Mouse (Mus musculus) kidney, postnatal 0 days (tissue): ENCODE measurements around the gene Oxsr1. TPM values are rescaled to one million over a fixed set of nuclear protein-coding genes. Genes with fewer than 3 reads are reported as not detected.
"Not testable (repeated sequence)": the region's sequence is repeated elsewhere in the genome, so short reads cannot be mapped to it uniquely, and the experiment has no call there.

Experiments
- ATAC-seq: fragments of 200-750 bp; cut with Nextera tagmentation; replicated peaks from 2 replicates; pipeline ENCODE4 v1.8.0; 2017; ENCODE audit warnings: low read depth, moderate number of reproducible peaks, moderate TSS enrichment, moderate library complexity; ENCODE audit not compliant: low FRiP score
- DNase-seq: peaks from one replicate; pipeline ENCODE4 v3.0.0-alpha.2; 2016; ENCODE audit warnings: low spot score
- H3K27ac ChIP-seq: fragments of 300-500 bp; sonication (generic); 2 replicates; pipeline ENCODE4 v1.5.1; 2014; ENCODE audit warnings: mild to moderate bottlenecking
- H3K27me3 ChIP-seq: fragments of 300-500 bp; sonication (generic); 2 replicates; pipeline ENCODE4 v1.6.1; 2014; ENCODE audit warnings: low read length, mixed read lengths; ENCODE audit not compliant: insufficient read depth
- H3K36me3 ChIP-seq: fragments of 300-500 bp; sonication (generic); 2 replicates; pipeline ENCODE4 v1.6.1; 2014; ENCODE audit warnings: low read length, mixed read lengths; ENCODE audit not compliant: insufficient read depth
- H3K4me1 ChIP-seq: fragments of 300-500 bp; sonication (generic); replicated peaks from 2 replicates; pipeline ENCODE4 v1.6.1; 2014; ENCODE audit warnings: antibody characterized with exemption, low read length, mixed read lengths; ENCODE audit not compliant: insufficient read depth
- H3K4me2 ChIP-seq: fragments of 300-500 bp; sonication (generic); 2 replicates; pipeline ENCODE4 v1.6.1; 2014; ENCODE audit warnings: mild to moderate bottlenecking, low read length, moderate library complexity, mixed read lengths
- H3K4me3 ChIP-seq: fragments of 300-500 bp; sonication (generic); replicated peaks from 2 replicates; pipeline ENCODE4 v1.5.1; 2014; ENCODE audit warnings: low read depth, low read length
- H3K9ac ChIP-seq: fragments of 300-500 bp; sonication (generic); 2 replicates; pipeline ENCODE4 v1.6.1; 2014; ENCODE audit warnings: low read depth, low read length
- H3K9me3 ChIP-seq: fragments of 300-500 bp; sonication (generic); replicated peaks from 2 replicates; pipeline ENCODE4 v1.6.1; 2016; ENCODE audit warnings: low read length, inconsistent platforms, mixed read lengths
- CTCF ChIP-seq: IDR thresholded peaks from 2 replicates; pipeline ENCODE4 v1.5.1; 2016; ENCODE audit warnings: antibody characterized with exemption, low read depth, mild to moderate bottlenecking, moderate library complexity
- WGBS: fragments of 180-500 bp; shearing (Covaris S2); extraction: QIAGEN DNeasy Blood & Tissue Kit; methylation state at CpG from one replicate; pipeline ENCODE4 v1.1.7; 2014; 5-methylcytosine and 5-hydroxymethylcytosine counted together
- polyA plus RNA-seq: library from polyadenylated mRNA; unstranded; fragments of >200 nt; fragmentation: Nextera tagmentation; extraction: Ambion mirVana; gene quantifications from 2 replicates; pipeline ENCODE4 v1.2.1, GENCODE M21; 2015

Oxsr1 gene
- 10.8 and 11.0 TPM in 2 replicates for polyA plus RNA-seq

DNA sequence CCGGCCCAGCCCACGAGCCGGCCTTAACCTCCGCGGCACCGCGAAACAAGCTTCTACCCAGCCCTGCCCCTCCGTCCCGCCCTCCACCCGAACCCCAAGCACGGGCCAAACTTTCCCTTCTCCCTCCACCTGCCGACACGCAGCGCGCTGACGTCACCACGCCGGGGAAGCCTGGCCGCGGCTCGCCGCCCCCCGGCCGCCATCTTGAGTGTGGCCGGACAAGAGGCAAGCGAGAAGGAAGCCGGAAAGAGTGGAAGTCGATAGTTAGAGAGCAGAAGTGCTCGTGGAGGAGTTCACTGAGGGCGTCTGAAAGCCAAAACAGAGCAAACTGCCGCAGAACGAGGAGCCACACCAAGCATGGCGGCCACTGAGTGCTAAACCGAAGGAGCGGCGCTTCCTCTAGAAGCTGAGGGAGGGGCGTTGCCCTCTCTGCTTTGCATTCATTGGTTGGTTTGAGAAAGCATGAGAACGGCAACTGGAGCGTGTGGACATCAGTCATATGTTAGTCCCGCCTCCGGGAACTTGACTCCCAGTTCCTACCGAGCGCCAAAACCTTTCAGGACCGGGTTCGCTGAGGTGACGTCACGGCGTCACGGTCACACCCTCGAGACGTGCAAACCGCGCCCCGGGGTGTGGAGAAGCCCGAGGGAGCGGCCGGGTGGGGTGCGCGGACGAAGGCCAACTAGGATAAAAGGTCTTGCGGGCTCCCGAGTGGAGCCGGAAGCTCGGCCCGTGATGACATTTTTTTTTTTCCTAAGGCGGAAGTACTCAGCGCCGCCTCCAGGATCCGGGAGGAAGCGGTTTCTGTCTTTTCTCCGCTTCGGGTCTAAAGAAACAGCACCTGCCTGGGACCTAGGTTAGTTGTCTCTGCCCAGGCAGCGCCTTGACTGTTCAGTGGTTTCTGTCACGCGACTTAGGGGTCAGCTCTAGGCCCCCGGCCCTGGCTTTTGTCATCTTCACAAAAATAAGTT is at the start of gene Oxsr1:
Gene Oxsr1 (minus strand): TSS at position 139 of the 971 bp plus-strand sequence.
- Histone ChIP-seq H3K4me3 (peak within 1 kb of the TSS; percentile 75), H3K9ac (peak within 1 kb of the TSS; percentile 75), H3K4me1 (no peaks in the 10 kb centered on the region; the same call in 1 of the 2 replicates), H3K27ac (peak within 1 kb of the TSS; percentile 92), H3K36me3 (no peaks in the 10 kb centered on the region), H3K4me2 (peak within 1 kb of the TSS; percentile 85), H3K9me3 (no peaks in the 10 kb centered on the region), H3K27me3 (no peaks in the 10 kb centered on the region)
- WGBS, result under 1% methylated on average over 75 of the region's 76 CpGs
- peak; percentile 65 for TF ChIP-seq CTCF
- peak; percentile 95 for ATAC-seq
- peak; percentile 99 for DNase-seq

DNA sequence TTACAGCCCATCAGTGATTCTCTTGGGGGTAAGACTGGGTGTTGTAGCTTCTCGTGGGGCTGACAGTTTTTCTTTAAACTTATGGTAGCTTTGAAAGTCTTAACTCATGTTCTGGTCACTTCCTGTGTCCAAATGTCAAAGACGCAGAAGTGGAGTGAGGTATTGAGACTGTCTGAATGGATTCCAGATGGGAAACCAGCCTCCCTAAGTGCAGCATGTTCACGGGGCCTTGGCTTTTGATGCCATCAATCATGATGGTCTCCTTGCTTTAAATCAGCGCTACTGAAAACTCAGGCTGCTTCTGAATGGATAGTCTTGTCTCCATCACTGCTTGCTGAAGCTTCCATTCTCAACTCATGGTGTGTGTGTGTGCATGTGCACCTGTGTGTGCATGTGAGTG is 49.0 kb upstream of the Oxsr1 start:
- DNase-seq (no peak), ATAC-seq (no peak)
- Histone ChIP-seq H3K27ac (no peak overlapping the region), H3K9me3 (no peaks in the 10 kb centered on the region), H3K36me3 (0 out of 2 replicates have a peak, but pooled peaks cover 14% of the 10 kb centered on the region), H3K4me2 (no peak overlapping the region), H3K4me3 (no peak overlapping the region), H3K4me1 (no peaks in the 10 kb centered on the region), H3K27me3 (no peaks in the 10 kb centered on the region), H3K9ac (no peak overlapping the region)
- no peak for TF ChIP-seq CTCF
- 51% methylated on average over 4 of the region's 4 CpGs for WGBS

DNA sequence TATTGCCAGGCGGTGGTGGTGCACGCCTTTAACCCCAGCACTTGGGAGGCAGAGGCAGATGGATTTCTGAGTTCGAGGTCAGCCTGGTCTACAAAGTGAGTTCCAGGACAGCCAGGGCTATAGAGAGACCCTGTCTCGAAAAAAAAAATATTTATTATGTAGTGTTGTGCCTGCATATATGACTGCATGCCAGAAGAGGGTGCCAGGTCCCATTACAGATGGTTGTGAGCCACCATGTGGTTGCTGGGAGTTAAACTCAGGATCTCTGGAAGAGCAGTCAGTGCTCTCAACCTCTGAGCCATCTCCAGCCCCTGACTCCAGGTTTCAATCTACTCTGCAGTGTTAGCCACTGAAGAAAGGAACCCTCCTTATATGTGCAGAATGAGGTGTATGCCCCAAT is 48.5 kb upstream of the Oxsr1 start:
- not testable (repeated sequence) for H3K9ac ChIP-seq, H3K4me2 ChIP-seq, H3K4me1 ChIP-seq, DNase-seq, H3K27ac ChIP-seq, ATAC-seq, H3K4me3 ChIP-seq, H3K27me3 ChIP-seq, H3K9me3 ChIP-seq
- H3K36me3 ChIP-seq, result 0 out of 2 replicates have a peak, but pooled peaks cover 14% of the 10 kb centered on the region
- TF ChIP-seq CTCF, result peak; percentile 52
- 89% methylated on average over 4 of the region's 4 CpGs for WGBS

DNA sequence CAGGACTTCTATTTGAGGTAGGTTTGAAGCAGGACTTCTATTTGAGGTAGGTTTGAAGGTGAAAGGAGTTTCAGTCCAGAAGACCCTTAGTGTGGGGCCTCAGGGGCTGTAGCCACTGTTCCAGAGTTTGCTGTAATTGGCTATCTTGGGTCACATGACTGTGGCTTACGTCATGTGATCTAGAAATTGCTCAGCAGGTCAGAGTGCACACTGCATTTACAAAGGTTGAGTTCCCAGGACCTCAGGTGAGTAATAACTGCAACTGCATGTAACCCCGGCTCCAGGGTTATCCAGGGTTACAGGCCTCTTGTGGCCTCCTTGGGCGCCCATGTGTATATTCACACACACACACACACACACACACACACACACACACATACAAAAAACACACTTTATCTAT is 46.1 kb upstream of the Oxsr1 start:
- no peak overlapping the region for H3K9ac ChIP-seq
- no peak overlapping the region for H3K4me2 ChIP-seq
- H3K36me3 ChIP-seq, result 0 out of 2 replicates have a peak, but pooled peaks cover 10% of the 10 kb centered on the region
- H3K27ac ChIP-seq, result no peak overlapping the region
- DNase-seq, result no peak
- H3K27me3 ChIP-seq, result no peaks in the 10 kb centered on the region
- TF ChIP-seq CTCF, result no peak
- no peaks in the 10 kb centered on the region for H3K9me3 ChIP-seq
- WGBS, result 79% methylated on average over 3 of the region's 3 CpGs
- H3K4me1 ChIP-seq, result no peaks in the 10 kb centered on the region
- ATAC-seq, result peak; percentile 43; the same call in 1 of the 2 replicates
- no peak overlapping the region for H3K4me3 ChIP-seq

DNA sequence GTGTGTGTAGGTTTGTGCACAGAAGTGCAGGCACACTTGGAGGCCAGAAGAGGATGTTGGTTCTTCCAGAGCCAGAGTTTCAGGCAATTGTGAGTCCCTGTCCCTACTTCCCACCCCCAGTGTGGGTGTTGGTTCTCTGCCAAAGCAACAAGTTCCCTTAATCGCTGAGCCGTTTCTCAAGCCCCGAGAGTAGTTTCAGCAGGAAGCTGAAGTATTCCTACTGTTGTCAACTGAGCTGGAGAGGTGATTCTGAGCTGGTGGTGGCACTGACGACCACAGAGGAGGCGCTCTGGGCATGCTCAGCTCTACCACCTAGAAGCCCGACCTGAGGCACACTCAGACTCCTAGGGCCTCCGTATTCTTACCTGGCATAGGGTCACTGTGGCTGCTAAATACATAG is 43.1 kb upstream of the Oxsr1 start, which contains the start of gene Slc22a14:
Gene Slc22a14 (minus strand): TSS at position 270 of the 400 bp plus-strand sequence.
- WGBS, result 36% methylated on average over 7 of the region's 7 CpGs
- no peak for ATAC-seq
- Histone ChIP-seq H3K4me1 (no peaks in the 10 kb centered on the region), H3K9ac (no peak within 1 kb of the TSS), H3K4me2 (no peak within 1 kb of the TSS), H3K27me3 (no peaks in the 10 kb centered on the region), H3K9me3 (no peaks in the 10 kb centered on the region), H3K36me3 (0 out of 2 replicates have a peak, but pooled peaks cover 10% of the 10 kb centered on the region), H3K4me3 (no peak within 1 kb of the TSS), H3K27ac (no peak within 1 kb of the TSS)
- no peak for TF ChIP-seq CTCF
- no peak for DNase-seq

DNA sequence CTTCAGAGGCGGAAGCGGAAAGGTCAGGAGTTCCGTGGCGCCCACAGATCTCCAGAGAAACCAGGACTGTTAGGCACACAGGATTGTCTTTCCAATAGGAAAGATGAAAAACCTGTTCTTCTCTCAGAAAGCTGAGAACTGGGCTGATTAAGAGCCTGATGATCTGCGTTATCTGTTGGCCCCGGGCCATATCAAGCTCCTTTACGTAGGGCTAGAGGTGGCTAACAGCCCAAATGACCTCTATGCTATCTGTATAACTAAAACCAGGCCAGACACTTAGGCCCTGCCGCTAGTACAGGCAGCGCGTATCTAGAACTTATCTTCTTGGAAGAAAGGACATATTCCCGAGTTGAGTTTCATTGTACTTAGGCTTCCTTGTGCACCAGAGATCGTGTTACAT is 41.0 kb upstream of the Oxsr1 start:
- Histone ChIP-seq H3K4me3 (no peak overlapping the region), H3K36me3 (0 out of 2 replicates have a peak, but pooled peaks cover 6% of the 10 kb centered on the region), H3K9me3 (no peaks in the 10 kb centered on the region), H3K9ac (no peak overlapping the region), H3K4me1 (no peaks in the 10 kb centered on the region), H3K27ac (no peak overlapping the region), H3K4me2 (no peak overlapping the region), H3K27me3 (no peaks in the 10 kb centered on the region)
- DNase-seq (no peak), ATAC-seq (no peak)
- TF ChIP-seq CTCF, result no peak
- WGBS, result 71% methylated on average over 12 of the region's 12 CpGs
